Mouse (Mus musculus): Measurements from ENCODE around the gene Nkx6-2. TPM values are rescaled to one million over a fixed set of nuclear protein-coding genes. Genes with fewer than 3 reads are reported as not detected.

Gene Nkx6-2
- polyA plus RNA-seq, 1 experiment from 2014 or later, result 7.1 TPM

DNA sequence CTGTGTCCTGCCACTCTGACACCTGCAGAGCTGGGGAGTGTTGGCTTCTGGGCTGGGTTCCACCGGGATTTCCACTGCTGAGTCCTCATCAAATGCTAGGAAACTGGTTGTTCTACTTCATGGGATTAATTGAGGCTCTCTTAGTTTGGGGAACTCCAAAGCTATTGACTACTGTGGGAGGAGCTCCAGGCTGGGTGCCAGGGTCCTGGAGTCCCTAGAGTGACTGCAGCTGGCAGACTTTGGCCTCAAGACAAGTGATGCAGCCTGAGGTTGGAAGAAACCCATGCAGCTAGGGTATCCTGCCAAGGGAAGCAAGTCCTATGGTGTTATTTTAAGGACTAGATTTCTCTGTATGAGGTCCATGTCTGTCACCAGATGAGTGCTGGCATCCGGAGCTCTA is 44.1 kb downstream of the Nkx6-2 start:
- DNase-seq (ENCODE audit: low spot score) (no peak), ATAC-seq (ENCODE audit: insufficient read depth, low FRiP score, low TSS enrichment) (no peak)
- no peak overlapping the region for H3K4me2 ChIP-seq (ENCODE audit: low read depth)
- no peaks in the 10 kb centered on the region for H3K9me3 ChIP-seq (ENCODE audit: control insufficient read depth, low read length)
- 88% methylated on average over 2 of the region's 2 CpGs for WGBS
- H3K36me3 ChIP-seq (ENCODE audit: control insufficient read depth, insufficient read depth, low read length), result no peaks in the 10 kb centered on the region
- no peak overlapping the region for H3K27ac ChIP-seq (ENCODE audit: low read depth, low read length)
- H3K27me3 ChIP-seq (ENCODE audit: control insufficient read depth, insufficient read depth, low read length), result peaks cover 84% of the 10 kb centered on the region
- no peak overlapping the region for H3K9ac ChIP-seq (ENCODE audit: low read length)
- H3K4me3 ChIP-seq (ENCODE audit: low read depth, low read length), result no peak overlapping the region
- H3K4me1 ChIP-seq (ENCODE audit: control insufficient read depth, insufficient read depth, low read length), result no peaks in the 10 kb centered on the region

DNA sequence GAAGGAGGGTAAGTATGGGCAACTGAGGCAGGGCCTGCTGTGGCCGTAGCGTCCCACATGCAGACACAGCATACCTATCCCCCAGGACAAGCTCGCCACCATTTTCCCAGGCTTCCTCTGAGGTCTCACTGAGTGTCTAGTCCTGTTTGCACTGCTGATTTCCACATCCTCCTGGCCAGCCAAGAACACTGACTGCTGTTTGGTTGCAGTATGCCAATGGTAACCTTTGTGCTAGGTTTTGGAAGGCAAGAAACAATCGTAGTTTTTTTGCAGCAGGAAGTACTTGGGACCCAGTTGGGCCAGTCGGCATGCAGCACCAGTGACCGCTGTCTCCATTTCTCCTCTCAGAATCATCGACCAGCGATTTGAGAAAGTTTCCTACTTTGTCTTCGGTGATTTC is 44.8 kb downstream of the Nkx6-2 start:
- ATAC-seq (ENCODE audit: insufficient read depth, low FRiP score, low TSS enrichment) (no peak), DNase-seq (ENCODE audit: low spot score) (no peak)
- Histone ChIP-seq H3K4me2 (ENCODE audit: low read depth) (no peak overlapping the region), H3K9ac (ENCODE audit: low read length) (no peak overlapping the region), H3K36me3 (ENCODE audit: control insufficient read depth, insufficient read depth, low read length) (no peaks in the 10 kb centered on the region), H3K27ac (ENCODE audit: low read depth, low read length) (no peak overlapping the region), H3K27me3 (ENCODE audit: control insufficient read depth, insufficient read depth, low read length) (peaks cover 85% of the 10 kb centered on the region), H3K9me3 (ENCODE audit: control insufficient read depth, low read length) (no peaks in the 10 kb centered on the region), H3K4me3 (ENCODE audit: low read depth, low read length) (no peak overlapping the region), H3K4me1 (ENCODE audit: control insufficient read depth, insufficient read depth, low read length) (no peaks in the 10 kb centered on the region)
- WGBS, result 92% methylated on average over 9 of the region's 9 CpGs

DNA sequence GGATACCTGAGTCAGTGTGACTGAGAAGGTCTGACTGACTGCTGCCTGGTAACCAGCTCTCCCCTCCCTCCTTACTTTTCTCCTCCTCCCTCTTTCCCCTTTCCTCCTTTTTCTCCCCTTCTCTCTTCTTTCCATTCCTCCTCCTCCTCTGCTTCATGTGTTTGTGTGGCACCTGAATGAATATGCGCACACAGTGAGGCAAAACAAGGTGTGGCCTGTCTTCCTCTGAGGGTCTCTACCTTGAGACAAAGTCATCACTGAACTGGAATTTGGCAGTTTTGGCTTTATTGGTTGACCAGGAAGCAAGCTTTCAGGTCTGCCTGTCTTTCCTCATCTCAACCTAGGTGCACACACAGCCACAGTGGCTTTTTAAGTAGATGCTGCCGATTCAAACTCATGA is 45.8 kb downstream of the Nkx6-2 start:
- Histone ChIP-seq H3K9ac (ENCODE audit: low read length) (no peak overlapping the region), H3K4me3 (ENCODE audit: low read depth, low read length) (no peak overlapping the region), H3K4me1 (ENCODE audit: control insufficient read depth, insufficient read depth, low read length) (no peaks in the 10 kb centered on the region; the same call in 1 of the 2 replicates), H3K36me3 (ENCODE audit: control insufficient read depth, insufficient read depth, low read length) (no peaks in the 10 kb centered on the region), H3K27ac (ENCODE audit: low read depth, low read length) (no peak overlapping the region), H3K4me2 (ENCODE audit: low read depth) (no peak overlapping the region), H3K9me3 (ENCODE audit: control insufficient read depth, low read length) (no peaks in the 10 kb centered on the region), H3K27me3 (ENCODE audit: control insufficient read depth, insufficient read depth, low read length) (peaks cover 90% of the 10 kb centered on the region)
- no peak for DNase-seq (ENCODE audit: low spot score)
- ATAC-seq (ENCODE audit: insufficient read depth, low FRiP score, low TSS enrichment), result no peak
- 96% methylated on average over 2 of the region's 2 CpGs for WGBS

DNA sequence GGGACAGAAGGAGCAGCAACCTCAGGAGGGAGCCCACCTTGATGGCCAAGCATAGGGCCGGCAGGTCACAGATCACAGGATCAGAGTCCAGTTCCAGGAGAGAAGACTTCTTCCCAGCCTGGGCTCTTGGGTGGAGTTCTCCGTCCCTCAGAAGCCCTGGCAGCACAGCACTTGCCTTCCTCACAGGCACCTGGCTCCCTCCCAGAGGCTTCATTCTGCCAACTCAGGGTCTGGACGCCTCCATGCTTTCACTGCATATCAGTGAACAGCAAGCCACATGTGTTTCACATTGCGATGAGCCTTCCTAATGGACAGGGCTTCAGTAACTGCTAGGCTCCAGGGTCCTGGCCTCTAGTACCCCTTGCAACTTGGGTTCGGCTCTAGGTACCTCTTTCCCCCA is 46.3 kb downstream of the Nkx6-2 start:
- H3K4me3 ChIP-seq (ENCODE audit: low read depth, low read length), result no peak overlapping the region
- H3K27me3 ChIP-seq (ENCODE audit: control insufficient read depth, insufficient read depth, low read length), result peaks cover 93% of the 10 kb centered on the region
- no peak overlapping the region for H3K27ac ChIP-seq (ENCODE audit: low read depth, low read length)
- peaks cover 2% of the 10 kb centered on the region for H3K4me1 ChIP-seq (ENCODE audit: control insufficient read depth, insufficient read depth, low read length)
- DNase-seq (ENCODE audit: low spot score), result no peak
- no peak for ATAC-seq (ENCODE audit: insufficient read depth, low FRiP score, low TSS enrichment)
- no peaks in the 10 kb centered on the region for H3K9me3 ChIP-seq (ENCODE audit: control insufficient read depth, low read length)
- H3K36me3 ChIP-seq (ENCODE audit: control insufficient read depth, insufficient read depth, low read length), result no peaks in the 10 kb centered on the region
- no peak overlapping the region for H3K4me2 ChIP-seq (ENCODE audit: low read depth)
- WGBS, result 83% methylated on average over 5 of the region's 5 CpGs
- H3K9ac ChIP-seq (ENCODE audit: low read length), result no peak overlapping the region

DNA sequence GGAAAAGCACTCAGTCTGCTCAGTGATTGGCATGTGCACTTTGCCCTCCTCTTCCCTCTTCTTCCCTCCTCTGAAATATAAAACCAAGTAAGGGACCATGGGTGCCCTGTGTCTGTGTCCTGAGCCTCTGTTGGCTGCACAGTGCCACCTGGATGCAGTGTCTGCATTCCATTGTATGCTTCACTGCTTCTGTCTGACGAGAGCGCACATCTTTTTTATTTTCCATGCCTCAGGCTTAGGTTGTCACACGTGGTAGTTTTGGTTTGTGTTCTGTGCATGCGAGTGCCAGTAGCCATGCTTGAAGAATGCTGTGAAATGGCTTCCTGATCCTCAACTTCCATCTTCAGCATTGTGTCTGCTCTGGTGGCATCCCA is 51.2 kb downstream of the Nkx6-2 start:
- WGBS, result 63% methylated on average over 4 of the region's 4 CpGs
- no peak overlapping the region for H3K27ac ChIP-seq (ENCODE audit: low read depth, low read length)
- H3K4me3 ChIP-seq (ENCODE audit: low read depth, low read length), result no peak overlapping the region
- peaks cover 80% of the 10 kb centered on the region for H3K27me3 ChIP-seq (ENCODE audit: control insufficient read depth, insufficient read depth, low read length)
- H3K36me3 ChIP-seq (ENCODE audit: control insufficient read depth, insufficient read depth, low read length), result no peaks in the 10 kb centered on the region
- ATAC-seq (ENCODE audit: insufficient read depth, low FRiP score, low TSS enrichment) (no peak), DNase-seq (ENCODE audit: low spot score) (no peak)
- peaks cover 15% of the 10 kb centered on the region for H3K4me1 ChIP-seq (ENCODE audit: control insufficient read depth, insufficient read depth, low read length)
- H3K9me3 ChIP-seq (ENCODE audit: control insufficient read depth, low read length), result no peaks in the 10 kb centered on the region
- no peak overlapping the region for H3K9ac ChIP-seq (ENCODE audit: low read length)
- no peak overlapping the region for H3K4me2 ChIP-seq (ENCODE audit: low read depth)

GRCm38 (mm10) chr7:139530591-139531427 is 51.8 kb downstream of the Nkx6-2 start:
- Histone ChIP-seq H3K27ac (ENCODE audit: low read depth, low read length) (no peak overlapping the region), H3K27me3 (ENCODE audit: control insufficient read depth, insufficient read depth, low read length) (peaks cover 80% of the 10 kb centered on the region), H3K4me1 (ENCODE audit: control insufficient read depth, insufficient read depth, low read length) (peaks cover 15% of the 10 kb centered on the region), H3K36me3 (ENCODE audit: control insufficient read depth, insufficient read depth, low read length) (no peaks in the 10 kb centered on the region), H3K4me3 (ENCODE audit: low read depth, low read length) (no peak overlapping the region), H3K4me2 (ENCODE audit: low read depth) (no peak overlapping the region), H3K9ac (ENCODE audit: low read length) (peak overlapping the region; percentile 22; the same call in 1 of the 2 replicates), H3K9me3 (ENCODE audit: control insufficient read depth, low read length) (no peaks in the 10 kb centered on the region)
- peak; percentile 89 for ATAC-seq (ENCODE audit: insufficient read depth, low FRiP score, low TSS enrichment)
- peak; percentile 67 for DNase-seq (ENCODE audit: low spot score)
- WGBS, result 27% methylated on average over 16 of the region's 16 CpGs

Other genes starting within 250 kb of the Nkx6-2 start
- gene Inpp5a, start 193.7 kb downstream of the Nkx6-2 start, polyA plus RNA-seq (2014; fragmentation: Nextera tagmentation; extraction: Ambion mirVana), result 27.4 and 28.4 TPM in 2 replicates
- gene Cfap46, start 101.0 kb upstream of the Nkx6-2 start, polyA plus RNA-seq (2014; fragmentation: Nextera tagmentation; extraction: Ambion mirVana), result 0.50 and 0.73 TPM in 2 replicates